Mouse (Mus musculus): ENCODE measurements around the gene Gm6899. TPM values are rescaled to one million over a fixed set of nuclear protein-coding genes. Genes with fewer than 3 reads are reported as not detected.

Gene Gm6899
- polyA plus RNA-seq, 1 experiment from 2014 or later = 0.58 TPM

GRCm38 (mm10) chr11:26598876-26599275, 5.8 kb downstream of the Gm6899 start:
- no peak for ATAC-seq (ENCODE audit: insufficient number of reproducible peaks, insufficient read depth, low FRiP score, low TSS enrichment)
- WGBS = 58% methylated on average over 1 of the region's 1 CpGs

GRCm38 (mm10) chr11:26600692-26601091, 7.7 kb downstream of the Gm6899 start:
- H3K4me2 ChIP-seq (replicated peaks) = no peak overlapping the region
- H3K27ac ChIP-seq = no peak overlapping the region
- ATAC-seq (ENCODE audit: insufficient number of reproducible peaks, insufficient read depth, low FRiP score, low TSS enrichment) = no peak
- no peak overlapping the region for H3K9ac ChIP-seq
- 90% methylated on average over 4 of the region's 4 CpGs for WGBS
- no peaks in the 10 kb centered on the region for H3K9me3 ChIP-seq
- H3K36me3 ChIP-seq = no peaks in the 10 kb centered on the region
- H3K4me3 ChIP-seq = no peak overlapping the region
- H3K4me1 ChIP-seq = no peaks in the 10 kb centered on the region
- no peaks in the 10 kb centered on the region for H3K27me3 ChIP-seq

More at GRCm38 (mm10) chr11:26598876-26599275, 5.8 kb downstream of the Gm6899 start:
- Histone ChIP-seq H3K27me3 (no peaks in the 10 kb centered on the region), H3K36me3 (no peaks in the 10 kb centered on the region), H3K9ac (no peak overlapping the region), H3K4me3 (no peak overlapping the region), H3K4me1 (no peaks in the 10 kb centered on the region), H3K4me2 (replicated peaks) (no peak overlapping the region), H3K9me3 (no peaks in the 10 kb centered on the region), H3K27ac (no peak overlapping the region)

- Histone ChIP-seq H3K4me3 (no peak overlapping the region), H3K4me2 (replicated peaks) (no peak overlapping the region), H3K27me3 (no peaks in the 10 kb centered on the region), H3K9ac (no peak overlapping the region), H3K36me3 (no peaks in the 10 kb centered on the region), H3K27ac (no peak overlapping the region), H3K4me1 (no peaks in the 10 kb centered on the region), H3K9me3 (no peaks in the 10 kb centered on the region)
- no peak for ATAC-seq (ENCODE audit: insufficient number of reproducible peaks, insufficient read depth, low FRiP score, low TSS enrichment)
- WGBS = 85% methylated on average over 2 of the region's 2 CpGs
These were observed 8.6 kb downstream of the Gm6899 start for GRCm38 (mm10) chr11:26601571-26602175.

- no peak overlapping the region for H3K4me2 ChIP-seq (replicated peaks)
- no peaks in the 10 kb centered on the region for H3K4me1 ChIP-seq
- H3K36me3 ChIP-seq = no peaks in the 10 kb centered on the region
- H3K27ac ChIP-seq = no peak overlapping the region
- no peaks in the 10 kb centered on the region for H3K27me3 ChIP-seq
- 92% methylated on average over 1 of the region's 1 CpGs for WGBS
- H3K9me3 ChIP-seq = no peaks in the 10 kb centered on the region
- H3K4me3 ChIP-seq = no peak overlapping the region
- no peak for ATAC-seq (ENCODE audit: insufficient number of reproducible peaks, insufficient read depth, low FRiP score, low TSS enrichment)
- no peak overlapping the region for H3K9ac ChIP-seq
These were observed 11.1 kb downstream of the Gm6899 start for GRCm38 (mm10) chr11:26604061-26604655.

- Histone ChIP-seq H3K4me2 (replicated peaks) (no peak overlapping the region), H3K4me1 (no peaks in the 10 kb centered on the region), H3K36me3 (no peaks in the 10 kb centered on the region), H3K9me3 (no peaks in the 10 kb centered on the region), H3K27me3 (no peaks in the 10 kb centered on the region), H3K27ac (no peak overlapping the region), H3K9ac (no peak overlapping the region), H3K4me3 (no peak overlapping the region)
- no peak for ATAC-seq (ENCODE audit: insufficient number of reproducible peaks, insufficient read depth, low FRiP score, low TSS enrichment)
- 69% methylated on average over 10 of the region's 10 CpGs for WGBS
These were observed 15.8 kb downstream of the Gm6899 start for GRCm38 (mm10) chr11:26608795-26609194.

GRCm38 (mm10) chr11:26618475-26619223, 25.6 kb downstream of the Gm6899 start:
- H3K4me1 ChIP-seq = no peaks in the 10 kb centered on the region
- no peaks in the 10 kb centered on the region for H3K36me3 ChIP-seq
- WGBS = 80% methylated on average over 2 of the region's 2 CpGs
- no peaks in the 10 kb centered on the region for H3K9me3 ChIP-seq
- H3K27me3 ChIP-seq = no peaks in the 10 kb centered on the region
- H3K27ac ChIP-seq = no peak overlapping the region
- ATAC-seq (ENCODE audit: insufficient number of reproducible peaks, insufficient read depth, low FRiP score, low TSS enrichment) = no peak
- H3K9ac ChIP-seq = no peak overlapping the region
- H3K4me2 ChIP-seq (replicated peaks) = no peak overlapping the region
- H3K4me3 ChIP-seq = no peak overlapping the region

GRCm38 (mm10) chr11:26622727-26623126, 29.7 kb downstream of the Gm6899 start:
- H3K4me2 ChIP-seq (replicated peaks) = no peak overlapping the region
- H3K4me3 ChIP-seq = no peak overlapping the region
- no peaks in the 10 kb centered on the region for H3K27me3 ChIP-seq
- no peaks in the 10 kb centered on the region for H3K4me1 ChIP-seq
- no peak overlapping the region for H3K9ac ChIP-seq
- ATAC-seq (ENCODE audit: insufficient number of reproducible peaks, insufficient read depth, low FRiP score, low TSS enrichment) = no peak
- no peaks in the 10 kb centered on the region for H3K9me3 ChIP-seq
- no peaks in the 10 kb centered on the region for H3K36me3 ChIP-seq
- H3K27ac ChIP-seq = no peak overlapping the region
- WGBS = 82% methylated on average over 5 of the region's 5 CpGs

GRCm38 (mm10) chr11:26636239-26636638, 43.2 kb downstream of the Gm6899 start:
- Histone ChIP-seq H3K9me3 (no peaks in the 10 kb centered on the region), H3K4me2 (replicated peaks) (no peak overlapping the region), H3K27ac (no peak overlapping the region), H3K4me3 (no peak overlapping the region), H3K27me3 (no peaks in the 10 kb centered on the region), H3K36me3 (no peaks in the 10 kb centered on the region), H3K4me1 (no peaks in the 10 kb centered on the region), H3K9ac (no peak overlapping the region)
- 88% methylated on average over 1 of the region's 1 CpGs for WGBS
- ATAC-seq (ENCODE audit: insufficient number of reproducible peaks, insufficient read depth, low FRiP score, low TSS enrichment) = no peak

- H3K4me2 ChIP-seq (replicated peaks) = no peak overlapping the region
- H3K27me3 ChIP-seq = no peaks in the 10 kb centered on the region
- no peaks in the 10 kb centered on the region for H3K9me3 ChIP-seq
- no peak overlapping the region for H3K9ac ChIP-seq
- no peak for ATAC-seq (ENCODE audit: insufficient number of reproducible peaks, insufficient read depth, low FRiP score, low TSS enrichment)
- no peaks in the 10 kb centered on the region for H3K36me3 ChIP-seq
- H3K4me1 ChIP-seq = no peaks in the 10 kb centered on the region
- no peak overlapping the region for H3K27ac ChIP-seq
- H3K4me3 ChIP-seq = no peak overlapping the region
- WGBS = 77% methylated on average over 8 of the region's 8 CpGs
These were observed 47.3 kb downstream of the Gm6899 start for GRCm38 (mm10) chr11:26640314-26640785.

- Histone ChIP-seq H3K4me2 (replicated peaks) (no peak overlapping the region), H3K27me3 (no peaks in the 10 kb centered on the region), H3K27ac (no peak overlapping the region), H3K4me1 (no peaks in the 10 kb centered on the region), H3K4me3 (no peak overlapping the region), H3K9ac (no peak overlapping the region), H3K9me3 (no peaks in the 10 kb centered on the region), H3K36me3 (no peaks in the 10 kb centered on the region)
- 92% methylated on average over 1 of the region's 1 CpGs for WGBS
- no peak for ATAC-seq (ENCODE audit: insufficient number of reproducible peaks, insufficient read depth, low FRiP score, low TSS enrichment)
These were observed 49.1 kb downstream of the Gm6899 start for GRCm38 (mm10) chr11:26642141-26642540.

Measured in embryonic facial prominence, embryonic 12.5 days (tissue).